Mouse (Mus musculus) lung, postnatal 14 days (tissue): ENCODE results near the gene Cadm3.
"Not testable (repeated sequence)": the region's sequence is repeated elsewhere in the genome, so short reads cannot be mapped to it uniquely, and the experiment has no call there.

Experiments used
- DNase-seq: peaks from one replicate; pipeline ENCODE4 v3.0.0; 2021

The Cadm3 gene

DNA sequence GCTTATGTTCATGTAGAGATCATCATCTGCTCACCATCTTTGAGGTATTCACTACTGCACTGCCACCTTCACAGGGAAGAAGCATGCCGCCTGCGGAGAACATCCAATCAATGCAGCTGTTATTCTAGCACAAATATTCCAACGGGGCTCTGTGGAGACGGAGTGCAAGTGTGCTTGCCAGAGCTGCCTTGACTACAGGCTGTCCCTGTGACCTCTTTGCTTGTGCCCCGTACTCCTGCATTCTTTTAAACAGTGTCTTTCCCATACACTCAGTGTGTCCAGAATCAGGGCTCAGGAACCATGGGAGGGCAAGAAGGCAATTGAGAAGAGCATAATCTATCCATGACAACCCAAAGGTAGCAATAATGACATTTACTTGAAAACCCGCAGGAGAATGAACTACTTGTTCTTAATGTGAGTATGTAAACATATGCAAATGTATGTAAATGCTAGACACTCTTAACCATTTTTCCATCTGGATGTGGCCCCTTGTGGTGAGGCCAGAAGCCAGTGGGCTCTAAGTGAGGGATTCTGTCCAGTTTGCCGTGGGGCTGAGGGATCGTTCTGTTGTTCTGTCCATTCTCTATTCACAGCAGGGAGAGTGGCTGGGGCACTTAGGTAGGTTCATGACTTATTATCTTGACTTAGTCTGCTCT, 45.8 kb downstream of the Cadm3 start:
- no peak for DNase-seq

DNA sequence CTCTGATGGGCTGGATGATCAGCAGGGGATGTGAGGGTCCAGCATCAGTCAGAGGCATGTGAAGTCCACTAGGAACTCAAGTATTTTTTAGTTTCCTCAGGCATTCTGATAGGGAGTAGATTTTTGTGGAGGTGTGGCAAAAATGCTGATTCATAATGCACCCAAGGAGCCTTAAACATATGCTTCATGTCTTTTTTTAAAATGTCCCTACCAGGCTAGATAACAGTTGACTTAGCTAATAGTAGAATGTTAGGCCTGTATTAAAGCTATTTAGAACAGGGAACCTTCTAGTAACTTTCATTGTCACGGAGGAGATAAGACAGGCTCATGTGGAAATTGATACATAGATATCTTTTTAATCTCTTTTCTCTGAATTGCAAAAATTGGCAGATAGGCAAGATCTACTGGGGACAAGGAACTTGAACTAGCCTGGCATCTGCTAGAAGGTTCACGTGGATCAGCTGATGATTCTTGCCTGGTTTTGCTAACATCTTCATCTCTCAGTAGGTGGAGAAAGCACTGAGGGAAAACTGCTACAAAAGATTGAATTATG, 49.5 kb downstream of the Cadm3 start:
- DNase-seq, result no peak

- DNase-seq, result no peak
Observed at GRCm38 (mm10) chr1:173315725-173316124, 51.8 kb downstream of the Cadm3 start.

- DNase-seq, result not testable (repeated sequence)
Observed at GRCm38 (mm10) chr1:173313535-173314050, 53.9 kb downstream of the Cadm3 start.

GRCm38 (mm10) chr1:173302795-173303194, 64.7 kb downstream of the Cadm3 start:
- DNase-seq, result not testable (repeated sequence)
